Mouse (Mus musculus) limb, embryonic 11.5 days (tissue): Measurements from ENCODE around the gene Lmod1. TPM values are rescaled to one million over a fixed set of nuclear protein-coding genes. Genes with fewer than 3 reads are reported as not detected.

ENCODE experiments used
- ATAC-seq: fragments of 200-750 bp; cut with Nextera tagmentation; 2 replicates; pipeline ENCODE4 v1.8.0; 2017; ENCODE audit warnings: low read depth; ENCODE audit not compliant: insufficient number of reproducible peaks, low FRiP score, low TSS enrichment
- DNase-seq: peaks from one replicate; pipeline ENCODE4 v3.0.0-alpha.2; 2015; ENCODE audit warnings: low spot score
- H3K27ac ChIP-seq: fragments of 300-500 bp; sonication (generic); replicated peaks from 2 replicates; pipeline ENCODE4 v1.5.1; 2014; ENCODE audit warnings: low read depth, mild to moderate bottlenecking, low read length
- H3K27me3 ChIP-seq: fragments of 300-500 bp; sonication (generic); 2 replicates; pipeline ENCODE4 v1.6.1; 2014; ENCODE audit warnings: mild to moderate bottlenecking, low read length, mixed read lengths; ENCODE audit not compliant: control insufficient read depth, insufficient read depth
- H3K36me3 ChIP-seq: fragments of 300-500 bp; sonication (generic); 2 replicates; pipeline ENCODE4 v1.6.1; 2014; ENCODE audit warnings: mild to moderate bottlenecking, low read length, moderate library complexity, mixed read lengths; ENCODE audit not compliant: control insufficient read depth, insufficient read depth
- H3K4me1 ChIP-seq: fragments of 300-500 bp; sonication (generic); 2 replicates; pipeline ENCODE4 v1.6.1; 2014; ENCODE audit warnings: low read length, mixed read lengths; ENCODE audit not compliant: control insufficient read depth, insufficient read depth
- H3K4me2 ChIP-seq: fragments of 300-500 bp; sonication (generic); 2 replicates; pipeline ENCODE4 v1.6.1; 2014; ENCODE audit warnings: low read depth, mild to moderate bottlenecking, moderate library complexity; ENCODE audit not compliant: severe bottlenecking
- H3K4me3 ChIP-seq: fragments of 300-500 bp; sonication (generic); 2 replicates; pipeline ENCODE4 v1.5.1; 2014; ENCODE audit warnings: low read depth, low read length
- H3K9ac ChIP-seq: fragments of 300-500 bp; sonication (generic); 2 replicates; pipeline ENCODE4 v1.6.1; 2014; ENCODE audit warnings: mild to moderate bottlenecking, low read length
- H3K9me3 ChIP-seq: fragments of 300-500 bp; sonication (generic); 2 replicates; pipeline ENCODE4 v1.6.1; 2016; ENCODE audit warnings: low read length; ENCODE audit not compliant: control insufficient read depth
- WGBS: fragments of 180-500 bp; shearing (Covaris S2); extraction: QIAGEN DNeasy Blood & Tissue Kit; methylation state at CpG from one replicate; pipeline ENCODE4 v1.1.7; 2014; 5-methylcytosine and 5-hydroxymethylcytosine counted together
- polyA plus RNA-seq: library from polyadenylated mRNA; unstranded; fragments of >200 nt; fragmentation: Nextera tagmentation; extraction: Ambion mirVana; gene quantifications from 2 replicates; pipeline ENCODE4 v1.2.1, GENCODE M21; 2014

The Lmod1 gene
- 0.27 and 0.39 TPM in 2 replicates for polyA plus RNA-seq

DNA sequence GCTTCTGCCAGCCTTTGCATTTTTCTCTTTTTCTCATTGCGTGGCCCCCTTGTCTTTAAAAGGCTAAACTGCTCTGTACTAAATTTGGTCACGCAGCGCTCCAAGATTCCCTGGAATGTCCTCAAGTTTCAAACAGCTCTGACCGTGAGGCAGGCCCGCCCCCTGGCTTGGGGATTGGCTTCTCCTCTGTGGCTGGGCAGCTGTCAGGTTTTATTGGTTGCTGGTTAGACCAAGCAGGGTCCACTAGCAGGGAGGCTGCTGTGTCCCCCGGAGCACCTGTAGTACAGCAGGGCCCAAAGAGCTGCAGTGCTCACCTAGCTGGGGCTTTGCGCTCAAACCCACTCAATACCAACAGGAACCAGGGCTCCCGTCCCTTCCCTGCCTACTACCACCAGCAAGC lies at the start of gene Lmod1:
TSS of gene Lmod1 (plus strand) at position 237 of the 400 bp plus-strand sequence.
- H3K9me3 ChIP-seq, result no peaks in the 10 kb centered on the region
- H3K36me3 ChIP-seq, result no peaks in the 10 kb centered on the region
- H3K4me1 ChIP-seq, result peaks cover 12% of the 10 kb centered on the region; the same call in 1 of the 2 replicates
- no peak within 1 kb of the TSS for H3K9ac ChIP-seq
- ATAC-seq, result peak; percentile 82
- no peak within 1 kb of the TSS for H3K4me3 ChIP-seq
- no peaks in the 10 kb centered on the region for H3K27me3 ChIP-seq
- WGBS, result 9% methylated on average over 8 of the region's 8 CpGs
- DNase-seq, result peak; percentile 85
- peak within 1 kb of the TSS; percentile 32 for H3K4me2 ChIP-seq
- no peak within 1 kb of the TSS for H3K27ac ChIP-seq

- no peaks in the 10 kb centered on the region for H3K27me3 ChIP-seq
- no peak overlapping the region for H3K4me2 ChIP-seq
- H3K4me1 ChIP-seq, result no peaks in the 10 kb centered on the region
- H3K36me3 ChIP-seq, result peaks cover 5% of the 10 kb centered on the region; the same call in 1 of the 2 replicates
- no peaks in the 10 kb centered on the region for H3K9me3 ChIP-seq
- H3K4me3 ChIP-seq, result no peak overlapping the region
- no peak for ATAC-seq
- no peak for DNase-seq
- no peak overlapping the region for H3K27ac ChIP-seq
- 89% methylated on average over 9 of the region's 9 CpGs for WGBS
- H3K9ac ChIP-seq, result no peak overlapping the region
These were observed 44.0 kb upstream of the Lmod1 start for GRCm38 (mm10) chr1:135280646-135281045.

DNA sequence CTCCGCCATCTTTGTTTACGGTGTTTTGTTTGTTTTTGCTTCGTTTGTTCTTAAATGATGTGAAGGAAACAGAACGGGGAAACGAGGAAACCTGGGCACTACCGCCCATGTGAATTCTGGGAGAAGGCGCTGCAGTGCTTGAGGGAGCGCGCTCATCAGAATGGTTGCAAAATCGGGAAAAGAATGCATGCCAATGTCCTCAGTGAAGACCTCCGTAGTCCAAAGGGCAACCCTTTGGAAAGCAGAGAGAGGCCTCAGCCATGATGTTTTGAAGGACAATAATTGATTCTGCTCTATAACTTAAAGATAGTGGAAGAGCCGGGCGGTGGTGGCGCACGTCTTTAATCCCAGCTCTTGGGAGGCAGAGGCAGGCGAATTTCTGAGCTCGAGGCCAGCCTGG lies 42.8 kb upstream of the Lmod1 start:
- H3K27ac ChIP-seq, result no peak overlapping the region
- H3K27me3 ChIP-seq, result no peaks in the 10 kb centered on the region
- H3K9ac ChIP-seq, result no peak overlapping the region
- ATAC-seq (no peak), DNase-seq (no peak)
- no peaks in the 10 kb centered on the region for H3K4me1 ChIP-seq
- H3K36me3 ChIP-seq, result no peaks in the 10 kb centered on the region; the same call in 1 of the 2 replicates
- no peak overlapping the region for H3K4me3 ChIP-seq
- WGBS, result 96% methylated on average over 17 of the region's 17 CpGs
- H3K4me2 ChIP-seq, result no peak overlapping the region
- H3K9me3 ChIP-seq, result no peaks in the 10 kb centered on the region

DNA sequence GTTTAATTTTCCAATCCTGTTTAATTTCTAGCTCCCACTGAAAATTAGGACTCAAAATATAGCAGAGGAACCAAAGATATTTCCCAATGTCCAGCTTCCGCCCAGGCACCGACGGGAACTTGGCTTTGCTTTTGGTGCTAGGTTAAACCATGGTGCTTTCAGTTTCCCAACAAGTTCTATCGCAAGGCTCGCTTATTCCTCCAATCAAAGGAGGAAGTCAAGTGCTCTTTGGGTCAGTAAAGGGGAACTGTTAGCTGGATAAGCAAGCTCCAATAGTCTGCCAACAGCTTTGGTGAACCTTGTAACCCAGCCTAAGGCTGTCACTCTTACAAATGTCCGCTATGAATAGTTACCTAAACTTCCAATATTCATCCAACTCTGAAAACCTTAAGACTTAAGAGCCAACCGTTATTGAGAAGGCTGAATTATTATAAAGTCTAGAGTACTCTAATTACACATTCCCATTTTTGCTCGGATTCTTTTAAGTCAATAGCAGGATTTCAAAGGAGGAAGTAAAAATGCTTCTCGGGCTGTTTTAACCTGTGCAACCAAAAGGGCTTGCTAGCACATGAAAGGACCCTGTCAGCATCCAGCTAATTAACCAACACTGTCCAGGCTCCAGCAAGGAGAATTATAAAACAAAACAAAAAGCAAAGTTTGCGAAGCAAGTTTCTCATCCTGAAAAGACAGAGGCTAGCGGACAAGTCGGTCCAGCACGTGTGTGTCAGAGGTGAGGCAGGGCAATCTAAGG lies 41.9 kb upstream of the Lmod1 start:
- no peaks in the 10 kb centered on the region; the same call in 1 of the 2 replicates for H3K36me3 ChIP-seq
- H3K27ac ChIP-seq, result no peak overlapping the region
- 35% methylated on average over 13 of the region's 13 CpGs for WGBS
- no peaks in the 10 kb centered on the region for H3K4me1 ChIP-seq
- H3K9me3 ChIP-seq, result no peaks in the 10 kb centered on the region
- H3K4me2 ChIP-seq, result peak overlapping the region; percentile 87
- no peak for DNase-seq
- H3K27me3 ChIP-seq, result no peaks in the 10 kb centered on the region
- peak overlapping the region; percentile 94 for H3K9ac ChIP-seq
- ATAC-seq, result no peak
- peak overlapping the region; percentile 85 for H3K4me3 ChIP-seq

DNA sequence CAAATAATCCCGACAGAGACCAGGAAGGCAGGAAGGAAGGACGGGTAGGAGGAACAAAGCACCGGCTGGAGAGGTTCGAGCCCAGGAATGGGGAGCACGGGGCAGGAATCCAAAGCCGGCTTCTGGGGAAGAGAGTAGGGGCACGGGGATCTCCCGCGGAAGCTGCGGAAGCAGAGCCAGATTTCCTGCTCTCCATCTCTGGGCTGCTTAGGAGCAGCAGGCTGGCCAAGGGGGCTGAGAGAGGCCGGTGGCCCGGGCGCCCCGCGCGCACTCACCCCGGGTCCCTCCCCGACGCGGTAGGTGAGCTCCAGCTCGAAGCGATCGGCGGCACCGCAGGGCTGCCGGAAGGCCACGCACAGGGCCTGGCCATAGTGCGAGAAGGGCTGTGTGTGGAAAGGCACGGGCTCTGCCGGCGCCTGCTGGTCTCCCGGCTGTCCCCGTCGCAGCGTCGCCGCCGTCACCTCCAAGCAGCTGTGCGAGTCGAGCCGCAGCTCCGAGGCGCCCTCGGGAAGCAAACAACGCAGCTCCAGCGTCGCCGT lies 41.3 kb upstream of the Lmod1 start:
- under 1% methylated on average over 48 of the region's 48 CpGs for WGBS

GRCm38 (mm10) chr1:135283826-135284291 lies 40.7 kb upstream of the Lmod1 start, which contains the start of gene Rnpep:
Gene Rnpep (minus strand): TSS chr1:135284084.
- 0% methylated on average over 39 of the region's 39 CpGs for WGBS
- Histone ChIP-seq H3K4me3 (peak within 1 kb of the TSS; percentile 85), H3K9me3 (no peaks in the 10 kb centered on the region), H3K4me1 (no peaks in the 10 kb centered on the region), H3K36me3 (no peaks in the 10 kb centered on the region; the same call in 1 of the 2 replicates), H3K27me3 (no peaks in the 10 kb centered on the region), H3K27ac (peak within 1 kb of the TSS; percentile 16; the same call in 1 of the 2 replicates), H3K9ac (peak within 1 kb of the TSS; percentile 94), H3K4me2 (peak within 1 kb of the TSS; percentile 87)
- DNase-seq (peak; percentile 86), ATAC-seq (peak; percentile 88)

More for the DNA sequence above, 41.3 kb upstream of the Lmod1 start:
- Histone ChIP-seq H3K27ac (peak overlapping the region; percentile 16; the same call in 1 of the 2 replicates), H3K4me3 (peak overlapping the region; percentile 85), H3K4me1 (no peaks in the 10 kb centered on the region), H3K27me3 (no peaks in the 10 kb centered on the region), H3K9ac (peak overlapping the region; percentile 94), H3K36me3 (no peaks in the 10 kb centered on the region; the same call in 1 of the 2 replicates), H3K4me2 (peak overlapping the region; percentile 87), H3K9me3 (no peaks in the 10 kb centered on the region)
- ATAC-seq (peak; percentile 71), DNase-seq (peak; percentile 66)

DNA sequence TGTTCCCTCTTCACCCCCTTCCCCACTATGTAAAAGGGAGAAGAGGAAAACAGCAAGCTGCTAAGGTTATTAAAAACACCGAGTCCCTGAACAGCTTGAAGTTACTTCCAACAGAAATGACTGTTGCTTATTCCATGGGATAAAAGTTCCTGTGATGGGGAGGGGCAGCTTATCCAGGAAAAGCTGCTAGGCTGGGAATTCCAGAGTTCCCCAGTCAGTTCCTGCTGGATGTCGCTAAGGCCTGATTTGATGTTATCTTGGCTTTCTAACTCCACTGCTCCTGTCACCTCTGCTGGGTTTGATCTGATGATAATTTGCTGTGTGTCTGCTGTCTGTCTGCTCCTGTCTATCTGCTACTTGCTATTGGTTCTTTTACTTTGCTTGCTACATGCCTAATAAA lies 38.3 kb upstream of the Lmod1 start:
- Histone ChIP-seq H3K27me3 (no peaks in the 10 kb centered on the region), H3K36me3 (no peaks in the 10 kb centered on the region), H3K27ac (no peak overlapping the region), H3K9me3 (no peaks in the 10 kb centered on the region), H3K4me2 (no peak overlapping the region), H3K9ac (no peak overlapping the region), H3K4me1 (no peaks in the 10 kb centered on the region), H3K4me3 (no peak overlapping the region)
- ATAC-seq (no peak), DNase-seq (no peak)
- 59% methylated on average over 2 of the region's 2 CpGs for WGBS

DNA sequence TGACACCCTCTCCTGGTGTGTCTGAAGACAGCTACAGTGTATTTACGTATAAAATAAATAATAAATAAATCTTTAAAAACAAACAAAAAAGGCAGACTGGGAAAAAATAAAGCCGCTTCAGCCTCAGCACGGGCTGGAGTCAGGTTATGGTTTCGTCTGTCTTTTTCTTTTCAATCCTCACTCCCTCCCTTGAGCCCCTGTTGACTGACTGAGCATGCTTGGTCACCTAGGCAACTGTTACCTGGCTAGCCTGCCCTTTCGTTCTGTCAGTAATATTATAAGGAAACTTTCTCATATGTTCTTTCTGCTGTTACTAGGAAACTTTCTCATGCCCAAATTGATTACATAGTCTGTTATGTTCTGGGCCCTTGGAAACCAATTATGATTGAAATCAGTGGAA lies 33.7 kb upstream of the Lmod1 start:
- Histone ChIP-seq H3K4me3 (no peak overlapping the region), H3K4me2 (no peak overlapping the region), H3K4me1 (no peaks in the 10 kb centered on the region), H3K27me3 (no peaks in the 10 kb centered on the region), H3K27ac (no peak overlapping the region), H3K36me3 (peaks cover 7% of the 10 kb centered on the region), H3K9ac (no peak overlapping the region), H3K9me3 (no peaks in the 10 kb centered on the region)
- no peak for ATAC-seq
- DNase-seq, result no peak
- 85% methylated on average over 5 of the region's 5 CpGs for WGBS
